ENCODE assay signal across 32 mouse cellular contexts in the genomic region with DNA sequence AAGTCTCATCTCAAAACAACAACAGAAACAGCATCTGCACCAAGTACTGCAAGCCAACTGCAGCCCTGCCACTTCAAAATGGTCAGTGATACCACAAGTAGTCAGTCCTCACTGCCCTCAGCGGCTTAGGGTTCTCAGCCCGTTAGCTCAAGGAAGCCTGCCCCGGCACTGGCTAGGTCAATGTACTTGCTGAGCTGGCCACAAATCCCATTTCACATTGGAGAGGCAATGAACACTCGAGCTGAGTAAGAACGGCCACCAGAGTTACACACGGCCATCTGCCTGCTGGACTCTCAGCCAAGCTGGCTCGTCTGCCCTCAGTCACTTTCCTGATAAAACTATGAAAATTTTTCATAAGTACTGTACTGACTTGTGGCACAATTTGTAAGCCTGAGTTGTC.
A peak's percentile ranks its signal among the peaks of the same experiment; 100 is the strongest.
DNase-seq lines count a peak whose midpoint lies in the region; ATAC-seq and TF ChIP-seq lines count a peak whose summit lies in the region.
"Had no signal": no experiment of that assay in that cellular context is flagged by ENCODE, and none has a peak within 500 bp of the region (broad histone marks: within the 10 kb centered on the region; RNA-seq: fewer than 3 reads in every experiment).

No protein-coding gene starts in this region.

- H3K27ac ChIP-seq in gastrocnemius, adult 2 months = no peak overlapping the region
- no peak overlapping the region for H3K27ac ChIP-seq in forebrain, postnatal 0 days (ENCODE audit: low read depth, low read length)
- H3K27ac ChIP-seq: embryonic facial prominence, embryonic 10.5 days; embryonic facial prominence, embryonic 15.5 days; forebrain, embryonic 12.5 days; hindbrain, embryonic 10.5 days; hindbrain, embryonic 15.5 days; kidney, embryonic 15.5 days; layer of hippocampus, adult 2 months; limb, embryonic 10.5 days; limb, embryonic 15.5 days; liver, embryonic 13.5 days; macrophage; midbrain, embryonic 13.5 days; neural tube, embryonic 15.5 days; stomach, postnatal 0 days had no signal

- WGBS in forebrain, postnatal 0 days = 77% methylated on average over 7 of the region's 7 CpGs

- no peak for TF ChIP-seq CTCF in gastrocnemius, adult 2 months (IDR thresholded peaks at IDR 0.05)
- TF ChIP-seq CTCF in forebrain, postnatal 0 days (IDR thresholded peaks at IDR 0.05; ENCODE audit: low read depth) = no peak

- 0 out of 2 replicates have a peak, but pooled peaks cover 3% of the 10 kb centered on the region for H3K4me1 ChIP-seq in forebrain, postnatal 0 days (ENCODE audit: insufficient read depth)
- H3K4me1 ChIP-seq: forebrain, embryonic 12.5 days; hindbrain, embryonic 10.5 days; hindbrain, embryonic 15.5 days; kidney, embryonic 15.5 days; limb, embryonic 15.5 days; midbrain, embryonic 13.5 days; neural tube, embryonic 15.5 days had no signal

- no peaks in the 10 kb centered on the region for H3K27me3 ChIP-seq in forebrain, postnatal 0 days (ENCODE audit: insufficient read depth, low read length)
- H3K27me3 ChIP-seq: embryonic facial prominence, embryonic 15.5 days; forebrain, embryonic 12.5 days; hindbrain, embryonic 15.5 days; kidney, embryonic 15.5 days; limb, embryonic 15.5 days; liver, embryonic 13.5 days; midbrain, embryonic 13.5 days; neural tube, embryonic 15.5 days; Patski had no signal

- intact Hi-C loops in gastrocnemius, adult 2 months (cut with DNase I) = no loop called here

- peak; percentile 18 for DNase-seq in gastrocnemius, adult 2 months
- DNase-seq in gastrocnemius, adult 8-10 months (ENCODE audit: low spot score in 2 of 2) = no peak
- DNase-seq in brain, adult 2 months (ENCODE audit: low read depth, low spot score) = peak; percentile 93
- DNase-seq in cerebellum, adult 8-10 months = peak; percentile 57
- DNase-seq in cerebellum, postnatal 25 days = peak; percentile 65 to 74
- no peak for DNase-seq in forebrain, postnatal 0 days
- DNase-seq in kidney, postnatal 36 days = no peak
- DNase-seq: adrenal gland, postnatal 14 days; heart, postnatal 14 days; kidney, adult 11 months; liver, embryonic 13.5 days; lung, adult 18-20 months; right cerebral cortex, postnatal 4 days; thymus, adult 2 months; thymus, postnatal 36 days had no signal

- no peak for ATAC-seq in forebrain, postnatal 0 days
- ATAC-seq: inflammation-experienced regulatory T-cells, adult 6 months; lung, postnatal 0 days; midbrain, embryonic 13.5 days; Patski had no signal

- no peak overlapping the region for H3K9ac ChIP-seq in forebrain, postnatal 0 days
- H3K9ac ChIP-seq: embryonic facial prominence, embryonic 15.5 days; forebrain, embryonic 12.5 days; hindbrain, embryonic 15.5 days; kidney, embryonic 15.5 days; limb, embryonic 15.5 days; liver, embryonic 13.5 days; midbrain, embryonic 13.5 days; neural tube, embryonic 15.5 days had no signal

- H3K36me3 ChIP-seq in forebrain, postnatal 0 days (ENCODE audit: insufficient read depth) = no peaks in the 10 kb centered on the region
- H3K36me3 ChIP-seq: embryonic facial prominence, embryonic 10.5 days; embryonic facial prominence, embryonic 15.5 days; forebrain, embryonic 12.5 days; hindbrain, embryonic 10.5 days; hindbrain, embryonic 15.5 days; kidney, embryonic 15.5 days; limb, embryonic 10.5 days; limb, embryonic 15.5 days; liver, embryonic 13.5 days; midbrain, embryonic 13.5 days; neural tube, embryonic 15.5 days had no signal

- H3K4me3 ChIP-seq in gastrocnemius, adult 2 months = no peak overlapping the region
- H3K4me3 ChIP-seq in forebrain, postnatal 0 days (ENCODE audit: low read depth, low read length) = no peak overlapping the region
- H3K4me3 ChIP-seq: embryonic facial prominence, embryonic 10.5 days; embryonic facial prominence, embryonic 15.5 days; forebrain, embryonic 12.5 days; hindbrain, embryonic 10.5 days; hindbrain, embryonic 15.5 days; kidney, embryonic 15.5 days; layer of hippocampus, adult 2 months; limb, embryonic 10.5 days; limb, embryonic 15.5 days; liver, embryonic 13.5 days; midbrain, embryonic 13.5 days; neural tube, embryonic 15.5 days had no signal

- H3K9me3 ChIP-seq in forebrain, postnatal 0 days (ENCODE audit: low read length) = no peaks in the 10 kb centered on the region
- H3K9me3 ChIP-seq: embryonic facial prominence, embryonic 10.5 days; embryonic facial prominence, embryonic 15.5 days; forebrain, embryonic 12.5 days; G1E; hindbrain, embryonic 10.5 days; hindbrain, embryonic 15.5 days; kidney, embryonic 15.5 days; limb, embryonic 10.5 days; limb, embryonic 15.5 days; liver, embryonic 13.5 days; midbrain, embryonic 13.5 days; neural tube, embryonic 15.5 days had no signal

- H3K4me2 ChIP-seq in forebrain, postnatal 0 days (ENCODE audit: low read depth) = no peak overlapping the region
- H3K4me2 ChIP-seq: embryonic facial prominence, embryonic 15.5 days; forebrain, embryonic 12.5 days; hindbrain, embryonic 15.5 days; kidney, embryonic 15.5 days; limb, embryonic 15.5 days; liver, embryonic 13.5 days; midbrain, embryonic 13.5 days; neural tube, embryonic 15.5 days had no signal

Comparison
In these comparisons a context has a peak if more than half of its experiments do, and no peak if none do; other contexts are left out.
1. DNase-seq: peak in gastrocnemius, adult 2 months (single experiment), brain, adult 2 months (single experiment), cerebellum, adult 8-10 months (single experiment) and cerebellum, postnatal 25 days (2 of 2); none in gastrocnemius, adult 8-10 months (0 of 2), forebrain, postnatal 0 days (single experiment) and kidney, postnatal 36 days (0 of 2).